Mouse (Mus musculus) right cerebral cortex, adult 2 months (tissue): ENCODE results near the gene Gm28048.
A peak's percentile ranks its signal among the peaks of the same experiment; 100 is the strongest.

ENCODE experiments used
- DNase-seq, 2 experiments: peaks; one replicate each; pipeline ENCODE4 v3.0.0; 2021 to 2022; ENCODE audit warnings: low spot score in 2 of 2

Gm28048 gene

GRCm38 (mm10) chr11:22990393-22991126 is 8.7 kb upstream of the Gm28048 start, which contains the start of gene Cct4:
Cct4 (plus strand) TSS chr11:22990519.
- peak; percentile 91 to 97 for DNase-seq

GRCm38 (mm10) chr11:22989786-22990185 is 7.9 kb upstream of the Gm28048 start:
- no peak for DNase-seq

- DNase-seq: peak in 1 of 2 experiments; percentile 53
These were observed 5.5 kb upstream of the Gm28048 start for GRCm38 (mm10) chr11:22987357-22987756.

GRCm38 (mm10) chr11:22985510-22985909 is 3.6 kb upstream of the Gm28048 start:
- no peak for DNase-seq

- DNase-seq: no peak
These were observed 956 bp upstream of the Gm28048 start for GRCm38 (mm10) chr11:22982846-22983245.

- DNase-seq: no peak
These were observed 343 bp downstream of the Gm28048 start for GRCm38 (mm10) chr11:22981543-22981950.

GRCm38 (mm10) chr11:22981041-22981440 is 849 bp downstream of the Gm28048 start:
- no peak for DNase-seq

- DNase-seq: no peak
These were observed 2.7 kb downstream of the Gm28048 start for GRCm38 (mm10) chr11:22979221-22979620.

GRCm38 (mm10) chr11:22978711-22979110 is 3.2 kb downstream of the Gm28048 start:
- no peak for DNase-seq

- DNase-seq: no peak
These were observed 3.7 kb downstream of the Gm28048 start for GRCm38 (mm10) chr11:22978215-22978614.

- peak; percentile 42 to 48 for DNase-seq
These were observed 8.3 kb downstream of the Gm28048 start for GRCm38 (mm10) chr11:22973599-22973998.

- DNase-seq: peak; percentile 88 to 89
These were observed 9.0 kb downstream of the Gm28048 start for GRCm38 (mm10) chr11:22972746-22973526.

GRCm38 (mm10) chr11:22971835-22972709 is 9.8 kb downstream of the Gm28048 start, which contains the start of gene Zrsr1:
Zrsr1 (plus strand) TSS chr11:22972005.
- peak; percentile 71 to 74 for DNase-seq

GRCm38 (mm10) chr11:22970546-22970945 is 11.3 kb downstream of the Gm28048 start:
- no peak for DNase-seq

GRCm38 (mm10) chr11:22969486-22969885 is 12.4 kb downstream of the Gm28048 start:
- DNase-seq: no peak

- no peak for DNase-seq
These were observed 16.4 kb downstream of the Gm28048 start for GRCm38 (mm10) chr11:22965503-22965902.

GRCm38 (mm10) chr11:22964401-22964800 is 17.5 kb downstream of the Gm28048 start:
- DNase-seq: no peak

GRCm38 (mm10) chr11:22962101-22962500 is 19.8 kb downstream of the Gm28048 start:
- DNase-seq: no peak

GRCm38 (mm10) chr11:22957791-22958374 is 24.0 kb downstream of the Gm28048 start:
- no peak for DNase-seq

- no peak for DNase-seq
These were observed 25.1 kb downstream of the Gm28048 start for GRCm38 (mm10) chr11:22956830-22957229.

- DNase-seq: no peak
These were observed 25.5 kb downstream of the Gm28048 start for GRCm38 (mm10) chr11:22956346-22956745.
